Mouse (Mus musculus) bone marrow macrophage, adult 2 months (primary cell): Measurements from ENCODE around the gene Mdm2.

Source experiments
- CTCF ChIP-seq: IDR thresholded peaks from 2 replicates; pipeline ENCODE4 v1.5.1; 2012; ENCODE audit warnings: low read depth, mild to moderate bottlenecking, low read length, moderate library complexity
- POLR2A ChIP-seq: IDR thresholded peaks from 2 replicates; pipeline ENCODE4 v1.6.1; 2012; ENCODE audit warnings: mild to moderate bottlenecking, low read depth, low read length, borderline replicate concordance

GRCm38 (mm10) chr10:117644828-117645227 is 65.7 kb downstream of the Mdm2 start:
- TF ChIP-seq POLR2A: no peak
- no peak for TF ChIP-seq CTCF
